Mouse (Mus musculus) layer of hippocampus, postnatal 10 days (tissue): ENCODE measurements around the gene Gjc2. TPM values are rescaled to one million over a fixed set of nuclear protein-coding genes. Genes with fewer than 3 reads are reported as not detected.

Source experiments
- total RNA-seq, 2 experiments: library from RNA; stranded (reverse); gene quantifications; 2 replicates each; pipeline ENCODE4 v1.2.3; 2021

Gene Gjc2
- total RNA-seq, 2 experiments from 2014 or later: 1.8 to 2.8 TPM

Other genes with a start within 250 kb of the Gjc2 start
- gene Rnf187, start 244.3 kb downstream of the Gjc2 start, total RNA-seq: 100 to 1,000 TPM; 453 to 458 TPM
- gene Hist3h2ba, start 234.3 kb downstream of the Gjc2 start, total RNA-seq: 100 to 1,000 TPM; 146 to 155 TPM
- 10 to 100 TPM; 59.3 to 61.6 TPM for gene Hist3h2a, start 228.5 kb downstream of the Gjc2 start, total RNA-seq
- gene Trim17, start 228.5 kb downstream of the Gjc2 start, total RNA-seq: 1 to 10 TPM; 2.9 to 3.7 TPM
- gene Trim11, start 205.1 kb downstream of the Gjc2 start, total RNA-seq: 10 to 100 TPM; 24.7 to 28.6 TPM
- gene Obscn, start 46.8 kb downstream of the Gjc2 start, total RNA-seq: 1 to 10 TPM; 2.9 TPM
- gene Iba57, start 19.5 kb downstream of the Gjc2 start, total RNA-seq: 10 to 100 TPM; 11.0 to 12.0 TPM
- gene Guk1, start 9.0 kb upstream of the Gjc2 start, total RNA-seq: 100 to 1,000 TPM; 123 to 125 TPM
- gene Mrpl55, start 19.3 kb upstream of the Gjc2 start, total RNA-seq: 10 to 100 TPM; 39.6 to 40.9 TPM
- 10 to 100 TPM; 24.7 to 25.5 TPM for gene 2310033P09Rik, start 25.1 kb upstream of the Gjc2 start, total RNA-seq
- gene Arf1, start 45.1 kb upstream of the Gjc2 start, total RNA-seq: 100 to 1,000 TPM; 445 to 470 TPM
- gene Wnt3a, start 107.5 kb upstream of the Gjc2 start, total RNA-seq: not detected
- gene Wnt9a, start 123.7 kb upstream of the Gjc2 start, total RNA-seq: 1 to 10 TPM; 2.7 to 2.9 TPM
- not detected for gene Prss38, start 192.4 kb upstream of the Gjc2 start, total RNA-seq